Mouse (Mus musculus) erythroblast, embryonic 14.5 days (primary cell): ENCODE results near the gene Wars. TPM values are rescaled to one million over a fixed set of nuclear protein-coding genes. Genes with fewer than 3 reads are reported as not detected.

Experiments
- H3K27me3 ChIP-seq: 2 replicates; pipeline ENCODE4 v1.6.1; 2012; ENCODE audit warnings: inconsistent platforms; ENCODE audit not compliant: control insufficient read depth
- H3K36me3 ChIP-seq: 2 replicates; pipeline ENCODE4 v1.6.1; 2012; ENCODE audit warnings: mild to moderate bottlenecking, inconsistent platforms; ENCODE audit not compliant: control insufficient read depth
- H3K4me1 ChIP-seq: 2 replicates; pipeline ENCODE4 v1.6.1; 2012; ENCODE audit warnings: inconsistent platforms; ENCODE audit not compliant: control insufficient read depth
- H3K4me3 ChIP-seq: replicated peaks from 2 replicates; pipeline ENCODE3; 2012; ENCODE audit warnings: moderate library complexity, mild to moderate bottlenecking, inconsistent platforms
- H3K9me3 ChIP-seq: 2 replicates; pipeline ENCODE4 v1.6.1; 2012; ENCODE audit warnings: low read length, inconsistent platforms, mixed read lengths; ENCODE audit not compliant: control insufficient read depth
- GATA1 ChIP-seq: IDR thresholded peaks from 2 replicates; pipeline ENCODE4 v1.6.1; 2012; ENCODE audit warnings: low read length, inconsistent platforms, mixed read lengths
- TAL1 ChIP-seq: IDR thresholded peaks from 3 replicates; pipeline ENCODE4 v1.6.1; 2012; ENCODE audit warnings: low read length, inconsistent platforms, mixed read lengths
- polyA plus RNA-seq: library from polyadenylated mRNA; stranded (reverse); fragments of >175 nt; gene quantifications from 2 replicates; pipeline ENCODE4 v1.2.3, GENCODE M21; 2012

Wars gene
- polyA plus RNA-seq, 1 experiment = 1.4 TPM

DNA sequence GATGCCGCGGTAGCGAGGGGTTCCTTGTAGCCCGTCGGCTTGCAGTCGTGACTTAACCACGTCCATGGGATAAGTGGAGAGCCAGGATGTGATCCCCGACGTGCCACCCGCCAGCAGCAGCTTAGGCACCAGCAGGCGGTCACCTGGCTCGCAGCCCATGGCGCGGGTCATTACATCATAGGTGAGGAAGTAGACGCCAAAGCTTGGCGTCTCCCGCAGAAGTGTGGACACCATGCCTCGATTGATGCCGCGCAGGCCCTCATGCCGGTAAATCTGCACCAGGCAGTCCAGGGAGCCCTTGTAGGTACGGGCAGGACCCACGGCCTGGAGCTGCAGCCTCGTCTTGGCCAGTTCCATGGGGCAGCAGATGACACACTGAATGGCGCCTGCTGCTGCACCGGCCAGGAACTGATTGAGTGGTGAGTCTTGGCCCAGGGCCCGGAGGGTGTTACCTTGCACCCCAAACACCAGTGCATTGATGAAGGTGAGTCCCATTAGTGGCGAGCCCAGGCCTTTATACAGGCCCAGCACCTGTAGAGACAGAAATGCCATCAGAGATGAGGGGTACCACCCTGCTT lies 66.9 kb downstream of the Wars start:
- Histone ChIP-seq H3K4me1 (no peaks in the 10 kb centered on the region; the same call in none of the 2 replicates), H3K27me3 (no peaks in the 10 kb centered on the region), H3K36me3 (peaks cover 23% of the 10 kb centered on the region), H3K9me3 (peaks cover 17% of the 10 kb centered on the region), H3K4me3 (no peak overlapping the region)
- TF ChIP-seq TAL1 = no peak
- no peak for TF ChIP-seq GATA1

DNA sequence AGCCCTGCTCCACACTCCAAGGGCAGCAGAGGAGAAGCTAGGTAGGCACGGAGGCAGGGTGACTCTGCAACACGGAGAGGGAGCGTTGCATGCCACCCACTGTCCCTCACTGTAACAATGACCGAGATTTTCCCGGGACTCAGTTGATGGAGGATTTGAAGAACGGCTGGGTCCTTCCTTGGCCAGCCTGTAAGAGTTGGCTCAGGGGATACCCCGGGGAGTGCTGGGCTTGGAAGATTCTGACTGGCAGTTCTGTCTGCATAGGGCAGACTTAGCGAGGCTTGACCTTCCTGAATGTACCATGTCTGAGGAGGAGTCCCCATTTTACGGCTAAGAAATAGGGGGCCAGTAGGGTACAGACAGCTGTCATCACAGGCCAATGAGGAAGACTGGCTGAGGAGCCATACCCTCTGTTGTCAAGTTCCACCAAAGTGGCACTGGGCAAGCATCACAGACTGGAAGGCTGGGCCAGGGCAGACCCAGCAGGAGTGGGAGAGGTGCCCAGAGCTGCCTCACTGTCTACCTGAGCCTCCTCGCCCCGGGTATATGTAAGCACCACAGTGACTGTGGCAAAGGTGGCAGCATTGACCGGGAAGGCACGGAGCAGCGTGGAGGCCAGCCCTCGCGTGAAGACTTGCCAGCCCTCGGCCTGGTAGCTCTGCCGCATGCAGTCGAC lies 67.6 kb downstream of the Wars start:
- peaks cover 17% of the 10 kb centered on the region for H3K9me3 ChIP-seq
- H3K4me3 ChIP-seq = no peak overlapping the region
- H3K36me3 ChIP-seq = peaks cover 23% of the 10 kb centered on the region
- TF ChIP-seq GATA1 = no peak
- TF ChIP-seq TAL1 = no peak
- no peaks in the 10 kb centered on the region; the same call in none of the 2 replicates for H3K4me1 ChIP-seq
- no peaks in the 10 kb centered on the region for H3K27me3 ChIP-seq

DNA sequence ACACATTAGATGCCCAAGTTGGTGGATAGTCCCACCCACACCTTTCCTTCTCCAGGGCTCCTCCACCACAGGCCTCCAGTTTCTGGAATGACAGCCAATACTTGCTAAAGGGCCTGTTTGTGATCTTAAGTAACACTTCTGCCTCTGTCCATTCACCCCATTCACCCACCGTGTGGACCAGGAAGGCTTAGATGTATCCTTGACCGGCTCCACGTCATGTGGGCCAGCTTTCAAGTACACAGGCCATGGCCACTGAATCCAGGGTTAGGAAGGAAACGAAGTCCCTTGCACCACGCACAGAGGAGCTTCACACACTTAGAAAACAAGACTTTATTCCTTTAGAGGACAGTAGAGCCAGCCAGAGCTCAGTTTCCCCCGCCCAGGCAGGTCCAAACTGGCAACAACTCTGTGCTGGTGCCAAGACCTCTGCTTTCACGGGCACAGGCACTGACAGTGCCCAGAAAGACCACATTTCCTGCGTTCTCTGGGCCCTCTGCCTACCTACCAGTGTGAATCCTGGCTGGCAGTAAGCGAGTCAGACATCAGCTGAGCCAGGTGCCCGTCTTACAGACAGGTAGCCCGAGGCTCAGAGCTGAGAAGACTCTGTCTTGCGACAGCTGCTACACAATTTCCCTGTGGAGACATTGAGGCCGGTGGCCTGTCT lies 68.3 kb downstream of the Wars start:
- Histone ChIP-seq H3K4me3 (no peak overlapping the region), H3K9me3 (peaks cover 17% of the 10 kb centered on the region), H3K27me3 (no peaks in the 10 kb centered on the region), H3K36me3 (peaks cover 25% of the 10 kb centered on the region), H3K4me1 (no peaks in the 10 kb centered on the region; the same call in none of the 2 replicates)
- TF ChIP-seq TAL1 (no peak), GATA1 (no peak)

DNA sequence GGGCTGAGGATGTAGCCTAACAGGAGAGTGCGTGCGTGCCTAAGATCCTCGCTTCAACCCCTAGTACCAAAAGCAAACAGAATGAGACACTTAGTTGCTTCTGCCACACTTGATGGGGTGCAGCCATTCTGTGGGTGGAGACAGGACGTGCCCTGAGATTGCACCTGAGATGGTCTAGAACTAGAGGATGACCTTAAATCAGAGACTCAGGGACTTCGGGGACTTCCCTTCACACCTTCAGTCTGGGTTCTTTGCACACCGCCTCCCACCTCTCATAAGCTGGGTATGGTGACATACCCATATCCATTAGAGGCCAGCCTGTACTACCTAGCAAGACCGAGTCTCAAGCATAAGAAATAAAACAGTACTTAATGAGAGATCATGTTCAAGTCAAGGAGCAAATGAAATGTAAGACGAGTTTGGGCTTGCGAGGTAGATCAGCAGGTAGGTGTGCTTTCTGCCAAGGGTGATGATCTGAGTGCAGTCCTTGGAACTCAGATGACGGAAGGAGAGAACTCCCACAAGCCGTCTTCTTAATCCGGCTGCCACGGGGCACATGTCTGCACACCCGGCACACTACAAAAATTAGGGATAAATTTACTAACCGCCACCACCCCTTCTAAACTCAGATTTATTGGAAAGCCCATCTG lies 69.6 kb downstream of the Wars start:
- no peaks in the 10 kb centered on the region for H3K27me3 ChIP-seq
- H3K4me3 ChIP-seq = no peak overlapping the region
- H3K4me1 ChIP-seq = no peaks in the 10 kb centered on the region; the same call in none of the 2 replicates
- H3K9me3 ChIP-seq = peaks cover 17% of the 10 kb centered on the region
- H3K36me3 ChIP-seq = peaks cover 38% of the 10 kb centered on the region
- no peak for TF ChIP-seq GATA1
- no peak for TF ChIP-seq TAL1

DNA sequence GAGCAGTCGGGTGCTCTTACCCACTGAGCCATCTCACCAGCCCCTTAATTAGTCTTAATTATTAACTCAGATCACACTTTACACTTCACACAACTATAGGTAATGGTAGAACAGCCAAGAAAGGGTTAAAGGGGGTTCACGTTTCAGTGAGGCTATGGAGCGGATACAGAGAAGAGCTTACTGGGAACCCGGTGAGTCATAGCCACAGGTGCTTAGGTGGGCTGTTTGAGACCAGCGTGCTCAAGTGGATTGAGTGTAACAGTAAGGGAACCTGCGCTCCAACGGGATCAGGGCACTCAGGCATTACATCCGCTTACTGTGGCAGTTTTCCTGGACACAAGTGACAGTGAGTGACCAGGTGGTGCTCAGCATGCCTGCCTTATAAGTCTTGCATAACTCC lies 70.9 kb downstream of the Wars start:
- no peaks in the 10 kb centered on the region for H3K27me3 ChIP-seq
- peaks cover 49% of the 10 kb centered on the region for H3K36me3 ChIP-seq
- no peaks in the 10 kb centered on the region; the same call in none of the 2 replicates for H3K4me1 ChIP-seq
- no peak for TF ChIP-seq GATA1
- no peak for TF ChIP-seq TAL1
- no peak overlapping the region for H3K4me3 ChIP-seq
- peaks cover 13% of the 10 kb centered on the region for H3K9me3 ChIP-seq

DNA sequence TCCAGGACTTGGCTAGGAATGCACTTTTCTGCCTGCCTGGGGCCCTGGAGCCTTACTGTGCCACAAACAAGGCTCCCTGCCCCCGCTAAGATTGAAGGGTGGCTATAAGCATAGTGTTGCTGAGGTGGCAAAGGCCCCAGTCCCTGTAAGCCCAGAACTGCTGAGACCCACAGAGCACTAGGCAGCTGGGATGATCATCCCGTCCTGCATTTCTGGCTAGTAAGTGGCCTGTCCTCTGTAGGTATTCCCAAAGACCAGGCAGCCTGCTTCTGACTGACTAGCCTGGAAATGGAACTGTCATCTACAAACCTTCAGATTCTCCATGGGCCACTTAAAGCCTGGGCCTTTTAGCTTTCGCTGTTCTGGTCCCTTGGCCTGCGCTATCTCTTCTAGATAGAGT lies 73.5 kb downstream of the Wars start:
- Histone ChIP-seq H3K4me3 (no peak overlapping the region), H3K27me3 (no peaks in the 10 kb centered on the region), H3K4me1 (no peaks in the 10 kb centered on the region; the same call in 1 of the 2 replicates), H3K9me3 (no peaks in the 10 kb centered on the region), H3K36me3 (peaks cover 52% of the 10 kb centered on the region)
- no peak for TF ChIP-seq GATA1
- TF ChIP-seq TAL1 = no peak

DNA sequence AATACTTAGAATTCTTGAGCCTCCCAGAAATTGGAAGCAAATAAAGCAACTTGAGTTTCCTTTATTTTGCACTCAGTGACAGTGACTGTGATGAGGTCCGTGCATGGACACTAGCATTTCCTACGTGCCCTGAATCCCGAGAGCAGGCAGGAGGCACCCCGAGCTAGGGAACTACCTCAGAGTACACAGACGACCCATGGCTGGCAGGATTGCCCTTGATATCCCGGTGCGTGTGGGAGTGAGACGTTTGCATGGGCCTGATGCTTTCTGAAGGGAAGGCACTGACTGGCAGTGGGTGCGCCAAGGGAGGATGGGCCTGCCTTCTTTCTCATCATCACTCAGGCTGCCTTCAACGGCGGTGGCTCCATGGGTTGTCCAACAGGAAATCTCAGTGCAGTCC lies 77.4 kb downstream of the Wars start:
- Histone ChIP-seq H3K4me1 (no peaks in the 10 kb centered on the region; the same call in 1 of the 2 replicates), H3K9me3 (no peaks in the 10 kb centered on the region), H3K36me3 (peaks cover 89% of the 10 kb centered on the region), H3K4me3 (no peak overlapping the region), H3K27me3 (no peaks in the 10 kb centered on the region)
- TF ChIP-seq GATA1 (no peak), TAL1 (no peak)

DNA sequence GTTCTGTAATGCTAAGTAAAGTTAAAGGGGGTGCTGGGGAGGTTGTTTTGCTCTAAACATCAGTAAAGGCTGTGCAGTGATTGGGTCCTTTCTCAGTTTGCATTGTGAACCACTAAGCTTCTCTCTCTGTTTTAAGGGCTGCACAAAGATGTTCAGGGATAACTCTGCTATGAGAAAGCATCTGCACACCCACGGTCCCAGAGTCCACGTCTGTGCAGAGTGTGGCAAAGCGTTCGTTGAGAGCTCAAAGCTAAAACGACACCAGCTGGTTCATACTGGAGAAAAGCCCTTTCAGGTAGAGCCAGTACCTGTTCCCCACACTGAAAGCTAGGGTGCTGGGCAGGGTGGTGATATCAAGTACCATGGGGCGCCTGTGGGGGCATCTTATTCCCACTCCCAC lies 79.5 kb downstream of the Wars start:
- H3K36me3 ChIP-seq = peaks cover 96% of the 10 kb centered on the region

DNA sequence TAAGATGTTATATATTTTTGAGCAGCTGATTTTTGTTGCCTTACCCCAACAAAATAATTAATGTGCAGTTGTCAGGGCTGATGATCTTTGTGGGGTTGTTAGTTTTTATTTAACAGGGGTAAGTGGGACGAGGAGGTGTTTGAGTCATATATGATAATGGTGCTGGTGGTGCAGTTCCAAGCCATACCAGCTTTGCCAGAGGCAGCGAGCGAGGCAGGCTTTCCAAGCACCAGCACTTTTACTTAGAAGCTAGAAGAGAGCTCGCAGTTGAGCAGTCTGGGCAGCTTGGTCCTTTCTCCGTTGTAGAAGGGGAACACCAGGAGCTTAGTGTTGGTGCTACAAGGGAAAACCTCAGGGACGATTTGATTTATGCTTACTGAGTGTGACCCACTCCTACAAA lies 81.5 kb downstream of the Wars start:
- H3K4me1 ChIP-seq = peaks cover 31% of the 10 kb centered on the region
- no peaks in the 10 kb centered on the region for H3K9me3 ChIP-seq
- TF ChIP-seq GATA1 (no peak), TAL1 (no peak)
- no peak overlapping the region for H3K4me3 ChIP-seq
- no peaks in the 10 kb centered on the region for H3K27me3 ChIP-seq
- H3K36me3 ChIP-seq = peaks cover 97% of the 10 kb centered on the region

More for the DNA sequence above, 79.5 kb downstream of the Wars start:
- H3K4me3 ChIP-seq = no peak overlapping the region
- TF ChIP-seq GATA1 = no peak
- TF ChIP-seq TAL1 = no peak
- no peaks in the 10 kb centered on the region for H3K9me3 ChIP-seq
- H3K27me3 ChIP-seq = no peaks in the 10 kb centered on the region
- peaks cover 20% of the 10 kb centered on the region for H3K4me1 ChIP-seq
